Mouse (Mus musculus): ENCODE measurements around the gene Flt3l.
A peak's percentile ranks its signal among the peaks of the same experiment; 100 is the strongest.

The Flt3l gene

GRCm38 (mm10) chr7:45094121-45094520, 42.1 kb downstream of the Flt3l start:
- DNase-seq, result no peak

- no peak for DNase-seq
Measured at GRCm38 (mm10) chr7:45093516-45093905, 42.7 kb downstream of the Flt3l start.

GRCm38 (mm10) chr7:45092828-45093515, 43.3 kb downstream of the Flt3l start:
- DNase-seq, result no peak

GRCm38 (mm10) chr7:45092048-45092447, 44.2 kb downstream of the Flt3l start, which contains the start of gene Rcn3:
Rcn3 (minus strand) TSS chr7:45092221.
- peak in 1 of 2 experiments; percentile 12 for DNase-seq

GRCm38 (mm10) chr7:45091001-45091990, 44.9 kb downstream of the Flt3l start:
- DNase-seq, result peak; percentile 18 to 37

- peak; percentile 56 to 62 for DNase-seq
Measured at GRCm38 (mm10) chr7:45090251-45090977, 45.8 kb downstream of the Flt3l start.

GRCm38 (mm10) chr7:45088597-45088996, 47.6 kb downstream of the Flt3l start:
- DNase-seq, result no peak

GRCm38 (mm10) chr7:45086084-45086483, 50.1 kb downstream of the Flt3l start:
- DNase-seq, result peak in 1 of 2 experiments; percentile 19

- no peak for DNase-seq
Measured at GRCm38 (mm10) chr7:45083300-45083890, 52.8 kb downstream of the Flt3l start.

GRCm38 (mm10) chr7:45082401-45083299, 53.6 kb downstream of the Flt3l start:
- peak; percentile 64 to 67 for DNase-seq

GRCm38 (mm10) chr7:45081016-45081415, 55.2 kb downstream of the Flt3l start:
- DNase-seq, result no peak

- peak; percentile 94 to 95 for DNase-seq
Measured at GRCm38 (mm10) chr7:45079856-45080255, 56.4 kb downstream of the Flt3l start.
